Mouse (Mus musculus): ENCODE measurements around the gene Nckap1.

DNA sequence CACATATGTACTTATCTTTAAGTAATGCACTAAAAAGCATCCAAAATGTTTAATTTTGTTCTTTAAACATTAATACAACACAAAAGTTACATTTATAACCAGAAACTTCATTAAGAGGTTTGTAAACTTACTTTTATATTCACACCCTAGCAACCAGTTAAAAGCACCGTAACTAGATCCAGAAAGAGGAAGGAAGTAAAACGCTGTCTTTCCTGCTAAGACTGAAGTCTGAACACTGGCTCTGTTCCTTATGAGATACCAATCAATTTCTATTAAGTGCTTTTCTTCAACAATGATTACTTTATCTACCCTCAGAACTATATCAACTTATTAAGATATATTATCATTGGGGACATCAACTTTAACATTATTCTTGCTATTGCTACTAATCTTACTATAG is 44.6 kb downstream of the Nckap1 start:
- TF ChIP-seq CTCF (IDR thresholded peaks at IDR 0.05; ENCODE audit: control insufficient read depth, insufficient read depth, insufficient read length) (no peak), MAX (IDR thresholded peaks at IDR 0.05) (no peak), USF1 (IDR thresholded peaks at IDR 0.05; ENCODE audit: low read depth) (no peak), CEBPB (IDR thresholded peaks at IDR 0.05; ENCODE audit: low read depth) (no peak), MYOG (IDR thresholded peaks at IDR 0.05; ENCODE audit: control insufficient read depth, extremely low read depth, insufficient read length) (no peak), MYOD1 (IDR thresholded peaks at IDR 0.05; ENCODE audit: control insufficient read depth, insufficient read length, low read depth) (no peak)

Measured in C2C12 (cell line).